Mouse (Mus musculus) stomach, embryonic 14.5 days (tissue): Measurements from ENCODE around the gene Poc1b. TPM values are rescaled to one million over a fixed set of nuclear protein-coding genes. Genes with fewer than 3 reads are reported as not detected.

Experiments used
- ATAC-seq: fragments of 200-750 bp; cut with Nextera tagmentation; 2 replicates; pipeline ENCODE4 v1.8.0; 2017; ENCODE audit warnings: low read depth, moderate TSS enrichment; ENCODE audit not compliant: insufficient number of reproducible peaks, insufficient read depth, low FRiP score
- H3K27ac ChIP-seq: fragments of 300-500 bp; sonication (generic); 2 replicates; pipeline ENCODE4 v1.5.1; 2014; ENCODE audit warnings: mild to moderate bottlenecking, low read length, moderate library complexity, mixed read lengths
- H3K27me3 ChIP-seq: fragments of 300-500 bp; sonication (generic); 2 replicates; pipeline ENCODE4 v1.6.1; 2014; ENCODE audit warnings: low read length, control low read depth, mixed read lengths; ENCODE audit not compliant: control insufficient read depth, insufficient read depth
- H3K36me3 ChIP-seq: fragments of 300-500 bp; sonication (generic); 2 replicates; pipeline ENCODE4 v1.6.1; 2014; ENCODE audit warnings: mild to moderate bottlenecking, control low read depth, low read length, moderate library complexity, mixed read lengths; ENCODE audit not compliant: control insufficient read depth, insufficient read depth
- H3K4me1 ChIP-seq: fragments of 300-500 bp; sonication (generic); 2 replicates; pipeline ENCODE4 v1.6.1; 2014; ENCODE audit warnings: low read length, control low read depth, mixed read lengths; ENCODE audit not compliant: control insufficient read depth, insufficient read depth
- H3K4me2 ChIP-seq: fragments of 300-500 bp; sonication (generic); replicated peaks from 2 replicates; pipeline ENCODE4 v1.6.1; 2014; ENCODE audit warnings: low read depth, low read length, control low read depth
- H3K4me3 ChIP-seq: fragments of 300-500 bp; sonication (generic); 2 replicates; pipeline ENCODE4 v1.5.1; 2014; ENCODE audit warnings: low read depth, low read length, control low read depth
- H3K9ac ChIP-seq: fragments of 300-500 bp; sonication (generic); replicated peaks from 2 replicates; pipeline ENCODE4 v1.6.1; 2014; ENCODE audit warnings: low read depth, mild to moderate bottlenecking, control low read depth, low read length, moderate library complexity, mixed read lengths
- H3K9me3 ChIP-seq: fragments of 300-500 bp; sonication (generic); 2 replicates; pipeline ENCODE4 v1.6.1; 2016; ENCODE audit warnings: low read depth, low read length, control low read depth; ENCODE audit not compliant: control insufficient read depth
- WGBS: fragments of 180-500 bp; shearing (Covaris S2); extraction: QIAGEN DNeasy Blood & Tissue Kit; methylation state at CpG from one replicate; pipeline ENCODE4 v1.1.7; 2014; 5-methylcytosine and 5-hydroxymethylcytosine counted together
- polyA plus RNA-seq: library from polyadenylated mRNA; unstranded; fragments of >200 nt; fragmentation: Nextera tagmentation; extraction: Ambion mirVana; gene quantifications from 2 replicates; pipeline ENCODE4 v1.2.1, GENCODE M21; 2014

The Poc1b gene
- polyA plus RNA-seq, result 24.9 and 27.4 TPM in 2 replicates

GRCm38 (mm10) chr10:99106703-99107631 lies at the start of gene Poc1b:
TSS of gene Poc1b (plus strand) at chr10:99107036.
- Histone ChIP-seq H3K4me3 (peak within 1 kb of the TSS; percentile 97), H3K4me2 (peak within 1 kb of the TSS; percentile 97), H3K36me3 (peaks cover 7% of the 10 kb centered on the region; the same call in 1 of the 2 replicates), H3K9ac (peak within 1 kb of the TSS; percentile 81), H3K27ac (peak within 1 kb of the TSS; percentile 91), H3K9me3 (no peaks in the 10 kb centered on the region), H3K27me3 (no peaks in the 10 kb centered on the region), H3K4me1 (peaks cover 3% of the 10 kb centered on the region; the same call in 1 of the 2 replicates)
- under 1% methylated on average over 87 of the region's 106 CpGs for WGBS
- peak; percentile 91 for ATAC-seq

- no peak overlapping the region for H3K4me2 ChIP-seq
- no peak for ATAC-seq
- H3K27ac ChIP-seq, result no peak overlapping the region
- H3K27me3 ChIP-seq, result no peaks in the 10 kb centered on the region
- no peaks in the 10 kb centered on the region for H3K36me3 ChIP-seq
- no peaks in the 10 kb centered on the region for H3K4me1 ChIP-seq
- H3K9me3 ChIP-seq, result no peaks in the 10 kb centered on the region
- H3K4me3 ChIP-seq, result no peak overlapping the region
- 82% methylated on average over 7 of the region's 7 CpGs for WGBS
- no peak overlapping the region for H3K9ac ChIP-seq
Measured at GRCm38 (mm10) chr10:99060588-99060987, 46.2 kb upstream of the Poc1b start.

- H3K36me3 ChIP-seq, result no peaks in the 10 kb centered on the region
- 93% methylated on average over 10 of the region's 10 CpGs for WGBS
- no peaks in the 10 kb centered on the region for H3K9me3 ChIP-seq
- no peaks in the 10 kb centered on the region for H3K4me1 ChIP-seq
- H3K4me2 ChIP-seq, result no peak overlapping the region
- no peak overlapping the region for H3K4me3 ChIP-seq
- H3K27me3 ChIP-seq, result no peaks in the 10 kb centered on the region
- H3K27ac ChIP-seq, result no peak overlapping the region
- H3K9ac ChIP-seq, result no peak overlapping the region
- ATAC-seq, result no peak
Measured at GRCm38 (mm10) chr10:99061418-99061817, 45.4 kb upstream of the Poc1b start.

- WGBS, result 74% methylated on average over 5 of the region's 5 CpGs
Measured at GRCm38 (mm10) chr10:99062546-99062945, 44.3 kb upstream of the Poc1b start.

GRCm38 (mm10) chr10:99076113-99076895 lies 30.5 kb upstream of the Poc1b start:
- Histone ChIP-seq H3K36me3 (no peaks in the 10 kb centered on the region), H3K4me2 (no peak overlapping the region), H3K9ac (no peak overlapping the region), H3K27ac (no peak overlapping the region), H3K27me3 (no peaks in the 10 kb centered on the region), H3K4me3 (no peak overlapping the region), H3K9me3 (no peaks in the 10 kb centered on the region), H3K4me1 (no peaks in the 10 kb centered on the region)
- 81% methylated on average over 18 of the region's 18 CpGs for whole genome bisulfite sequencing
- ATAC-seq, result no peak

More at GRCm38 (mm10) chr10:99062546-99062945, 44.3 kb upstream of the Poc1b start:
- no peaks in the 10 kb centered on the region for H3K4me1 ChIP-seq
- no peaks in the 10 kb centered on the region for H3K36me3 ChIP-seq
- no peak overlapping the region for H3K9ac ChIP-seq
- no peaks in the 10 kb centered on the region for H3K9me3 ChIP-seq
- H3K27ac ChIP-seq, result no peak overlapping the region
- no peak overlapping the region for H3K4me3 ChIP-seq
- no peaks in the 10 kb centered on the region for H3K27me3 ChIP-seq
- no peak for ATAC-seq
- no peak overlapping the region for H3K4me2 ChIP-seq

GRCm38 (mm10) chr10:99078621-99079020 lies 28.2 kb upstream of the Poc1b start:
- Histone ChIP-seq H3K27ac (no peak overlapping the region), H3K9me3 (no peaks in the 10 kb centered on the region), H3K36me3 (no peaks in the 10 kb centered on the region), H3K4me1 (no peaks in the 10 kb centered on the region), H3K27me3 (no peaks in the 10 kb centered on the region), H3K4me2 (no peak overlapping the region), H3K9ac (no peak overlapping the region), H3K4me3 (no peak overlapping the region)
- no peak for ATAC-seq
- WGBS, result 77% methylated on average over 2 of the region's 2 CpGs

GRCm38 (mm10) chr10:99081569-99081990 lies 25.3 kb upstream of the Poc1b start:
- Histone ChIP-seq H3K9me3 (no peaks in the 10 kb centered on the region), H3K27ac (no peak overlapping the region), H3K4me3 (no peak overlapping the region), H3K27me3 (no peaks in the 10 kb centered on the region), H3K36me3 (no peaks in the 10 kb centered on the region), H3K4me1 (no peaks in the 10 kb centered on the region), H3K9ac (no peak overlapping the region), H3K4me2 (no peak overlapping the region)
- ATAC-seq, result no peak
- 78% methylated on average over 10 of the region's 10 CpGs for WGBS

GRCm38 (mm10) chr10:99083431-99084003 lies 23.3 kb upstream of the Poc1b start:
- no peak overlapping the region for H3K4me3 ChIP-seq
- H3K9me3 ChIP-seq, result no peaks in the 10 kb centered on the region
- no peak for ATAC-seq
- H3K27me3 ChIP-seq, result no peaks in the 10 kb centered on the region
- no peaks in the 10 kb centered on the region for H3K36me3 ChIP-seq
- no peak overlapping the region for H3K9ac ChIP-seq
- H3K4me2 ChIP-seq, result no peak overlapping the region
- 85% methylated on average over 14 of the region's 14 CpGs for WGBS
- H3K4me1 ChIP-seq, result no peaks in the 10 kb centered on the region
- no peak overlapping the region for H3K27ac ChIP-seq
